Mouse (Mus musculus) left cerebral cortex, postnatal 10 days (tissue): ENCODE data around the gene 9930021J03Rik. TPM values are rescaled to one million over a fixed set of nuclear protein-coding genes. Genes with fewer than 3 reads are reported as not detected.

Experiments used
- DNase-seq, 2 experiments: peaks; one replicate each; pipeline ENCODE4 v3.0.0; 2021 to 2022; ENCODE audit warnings: low spot score in 2 of 2, mixed read lengths in 1 of 2; ENCODE audit errors: extremely low spot score in 1 of 2
- intact Hi-C: fragments of 180-260 bp; cut with DNase I; formaldehyde crosslinking; loops from one replicate; pipeline ENCODE4 v1.15.1; 2025
- total RNA-seq, 2 experiments: library from RNA; stranded (reverse); gene quantifications; 2 replicates each; pipeline ENCODE4 v1.2.3; 2021

9930021J03Rik gene
- total RNA-seq, 2 experiments from 2014 or later = 24.7 to 25.6 TPM

GRCm38 (mm10) chr19:29707314-29707898 lies 98.4 kb downstream of the 9930021J03Rik start:
- no peak for DNase-seq
- intact Hi-C loops = no loop called here

GRCm38 (mm10) chr19:29704436-29704835 lies 101.4 kb downstream of the 9930021J03Rik start:
- intact Hi-C loops = no loop called here
- DNase-seq = no peak

- no peak for DNase-seq
- intact Hi-C loops = no loop called here
Observed at GRCm38 (mm10) chr19:29701707-29702106, 104.1 kb downstream of the 9930021J03Rik start.

GRCm38 (mm10) chr19:29697245-29697874 lies 108.4 kb downstream of the 9930021J03Rik start, which contains the start of gene Mlana:
Mlana (plus strand) TSS chr19:29697824.
- intact Hi-C loops = no loop called here
- DNase-seq = no peak

- intact Hi-C loops = no loop called here
- no peak for DNase-seq
Observed at GRCm38 (mm10) chr19:29696840-29697239, 108.9 kb downstream of the 9930021J03Rik start.

- DNase-seq = no peak
- intact Hi-C loops = no loop called here
Observed at GRCm38 (mm10) chr19:29696309-29696708, 109.5 kb downstream of the 9930021J03Rik start.

- intact Hi-C loops = no loop called here
- no peak for DNase-seq
Observed at GRCm38 (mm10) chr19:29695071-29695470, 110.7 kb downstream of the 9930021J03Rik start.

- DNase-seq = peak; percentile 78 to 82
- intact Hi-C loops = loop anchor here (2.0 to 10.0 kb wide), 2 partner anchors 137 to 521 kb away; no protein-coding TSS in a partner anchor
Observed at GRCm38 (mm10) chr19:29683844-29684540, 121.8 kb downstream of the 9930021J03Rik start.

- intact Hi-C loops = loop anchor here (10.0 kb wide), 1 partner anchor 524 kb away; no protein-coding TSS in a partner anchor
- no peak for DNase-seq
Observed at GRCm38 (mm10) chr19:29680182-29681152, 125.3 kb downstream of the 9930021J03Rik start.

GRCm38 (mm10) chr19:29678181-29678778 lies 127.5 kb downstream of the 9930021J03Rik start:
- DNase-seq = no peak
- intact Hi-C loops = loop anchor here (10.0 kb wide), 1 partner anchor 307 kb away; no protein-coding TSS in a partner anchor

- DNase-seq = no peak
- intact Hi-C loops = loop anchor here (10.0 kb wide), 1 partner anchor 308 kb away; no protein-coding TSS in a partner anchor
Observed at GRCm38 (mm10) chr19:29676479-29677193, 129.2 kb downstream of the 9930021J03Rik start.

- no peak for DNase-seq
- intact Hi-C loops = loop anchor here (10.0 kb wide), 1 partner anchor 309 kb away; no protein-coding TSS in a partner anchor
Observed at GRCm38 (mm10) chr19:29675562-29676078, 130.2 kb downstream of the 9930021J03Rik start.

GRCm38 (mm10) chr19:29674946-29675345 lies 130.8 kb downstream of the 9930021J03Rik start:
- intact Hi-C loops = loop anchor here (10.0 kb wide), 1 partner anchor 310 kb away; no protein-coding TSS in a partner anchor

GRCm38 (mm10) chr19:29672660-29673059 lies 133.1 kb downstream of the 9930021J03Rik start:
- DNase-seq = no peak
- intact Hi-C loops = loop anchor here (10.0 kb wide), 1 partner anchor 312 kb away; no protein-coding TSS in a partner anchor

More at GRCm38 (mm10) chr19:29674946-29675345, 130.8 kb downstream of the 9930021J03Rik start:
- no peak for DNase-seq

- intact Hi-C loops = loop anchor here (10.0 kb wide), 1 partner anchor 314 kb away; no protein-coding TSS in a partner anchor
- no peak for DNase-seq
Observed at GRCm38 (mm10) chr19:29671160-29671559, 134.6 kb downstream of the 9930021J03Rik start.

- intact Hi-C loops = loop anchor here (10.0 kb wide), 1 partner anchor 315 kb away; no protein-coding TSS in a partner anchor
Observed at GRCm38 (mm10) chr19:29670247-29670646, 135.5 kb downstream of the 9930021J03Rik start.

GRCm38 (mm10) chr19:29668135-29668534 lies 137.7 kb downstream of the 9930021J03Rik start:
- DNase-seq = no peak
- intact Hi-C loops = no loop called here

More at GRCm38 (mm10) chr19:29670247-29670646, 135.5 kb downstream of the 9930021J03Rik start:
- DNase-seq = no peak
